Mouse (Mus musculus): ENCODE measurements at regions not wholly inside any gene's neighbourhood (a gene's known extent, or its start where the extent isn't known, plus 50 kb on each side); places are given as distances from the start of the nearest gene placed in this dataset.

- TF ChIP-seq CHD2 (IDR thresholded peaks at IDR 0.05; ENCODE audit: low read depth, low read length) (no peak), MAFK (IDR thresholded peaks at IDR 0.05; ENCODE audit: insufficient read depth, low read depth, low read length) (no peak), ZC3H11A (IDR thresholded peaks at IDR 0.05; ENCODE audit: borderline replicate concordance, low read depth, low read length) (no peak), HCFC1 (IDR thresholded peaks at IDR 0.05; ENCODE audit: borderline replicate concordance, insufficient read depth, low read length) (no peak), ZNF384 (IDR thresholded peaks at IDR 0.05; ENCODE audit: low read depth, low read length) (no peak)
Observed at GRCm38 (mm10) chr2:144128038-144128402, 95.2 kb downstream of the Banf2 start.

Data from ES-E14 (cell line).